Mouse (Mus musculus): Measurements from ENCODE around the gene Tspo2. TPM values are rescaled to one million over a fixed set of nuclear protein-coding genes. Genes with fewer than 3 reads are reported as not detected.

Tspo2 gene
- polyA plus RNA-seq, 2 experiments from 2014 or later: 3.6 TPM; not detected in 1

- ATAC-seq: no peak
Measured at GRCm38 (mm10) chr17:48450666-48451352, 513 bp downstream of the Tspo2 start.

- ATAC-seq: no peak
Measured at GRCm38 (mm10) chr17:48447675-48448074, 3.6 kb downstream of the Tspo2 start.

- no peak for ATAC-seq
Measured at GRCm38 (mm10) chr17:48443542-48444145, 7.7 kb downstream of the Tspo2 start.

GRCm38 (mm10) chr17:48442745-48443457 is 8.4 kb downstream of the Tspo2 start:
- no peak for ATAC-seq

- no peak for ATAC-seq
Measured at GRCm38 (mm10) chr17:48437421-48437911, 13.9 kb downstream of the Tspo2 start.

GRCm38 (mm10) chr17:48436487-48436886 is 14.8 kb downstream of the Tspo2 start:
- ATAC-seq: no peak

- no peak for ATAC-seq
Measured at GRCm38 (mm10) chr17:48434479-48434878, 16.8 kb downstream of the Tspo2 start.

GRCm38 (mm10) chr17:48433689-48434330 is 17.5 kb downstream of the Tspo2 start:
- no peak for ATAC-seq

- ATAC-seq: no peak
Measured at GRCm38 (mm10) chr17:48433006-48433655, 18.2 kb downstream of the Tspo2 start.

- ATAC-seq: no peak
Measured at GRCm38 (mm10) chr17:48432158-48432980, 19.0 kb downstream of the Tspo2 start, which contains the start of gene Apobec2. Gene Apobec2, minus strand, starts transcription at chr17:48432930.

GRCm38 (mm10) chr17:48431054-48431453 is 20.3 kb downstream of the Tspo2 start:
- ATAC-seq: no peak

GRCm38 (mm10) chr17:48430394-48430793 is 20.9 kb downstream of the Tspo2 start:
- ATAC-seq: no peak

- peak; percentile 42 for ATAC-seq
Measured at GRCm38 (mm10) chr17:48427852-48428530, 23.3 kb downstream of the Tspo2 start.

GRCm38 (mm10) chr17:48426991-48427750 is 24.2 kb downstream of the Tspo2 start:
- peak; percentile 15 for ATAC-seq

- peak; percentile 47 for ATAC-seq
Measured at GRCm38 (mm10) chr17:48425823-48426612, 25.3 kb downstream of the Tspo2 start.

GRCm38 (mm10) chr17:48424237-48424636 is 27.1 kb downstream of the Tspo2 start:
- no peak for ATAC-seq

GRCm38 (mm10) chr17:48419571-48419970 is 31.8 kb downstream of the Tspo2 start:
- no peak for ATAC-seq

GRCm38 (mm10) chr17:48418781-48419180 is 32.5 kb downstream of the Tspo2 start:
- no peak for ATAC-seq

- no peak for ATAC-seq
Measured at GRCm38 (mm10) chr17:48418174-48418573, 33.1 kb downstream of the Tspo2 start.

Data from activated CD4-positive, CD25-positive, alpha-beta regulatory T cell, adult 4 months (primary cell).